Mouse (Mus musculus): ENCODE data around the gene Ctla2a.

DNA sequence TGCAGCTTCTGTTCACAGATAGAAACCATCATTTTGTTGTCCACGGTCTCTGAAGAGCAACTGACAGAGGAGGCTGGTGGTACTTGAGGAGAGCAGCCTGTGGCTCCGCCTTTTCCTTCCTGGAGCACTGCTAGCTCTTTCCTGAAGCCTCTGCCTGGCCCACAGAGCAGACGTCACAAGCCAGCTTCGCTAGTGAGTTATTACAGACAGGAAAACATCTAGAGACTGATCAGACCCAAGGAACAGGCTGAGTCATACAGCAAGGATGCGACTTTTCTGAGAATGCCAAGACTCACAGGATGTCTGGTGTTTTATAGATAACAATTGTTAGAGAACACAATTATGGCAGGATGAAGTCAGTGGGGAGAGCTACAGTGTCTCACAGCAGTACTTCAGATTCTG lies at the start of gene Ctla2a, which contains the start of gene Gm49391:
- TF ChIP-seq CTCF (IDR thresholded peaks at IDR 0.05; ENCODE audit: low read depth, low read length): no peak
- TF ChIP-seq POLR2A (IDR thresholded peaks at IDR 0.05; ENCODE audit: insufficient read depth, low read length): no peak
- TF ChIP-seq EP300 (IDR thresholded peaks at IDR 0.05; ENCODE audit: insufficient read depth, low read depth, low read length): no peak
